Mouse (Mus musculus) C2C12 (cell line): Measurements from ENCODE around the gene Sdhaf2. TPM values are rescaled to one million over a fixed set of nuclear protein-coding genes. Genes with fewer than 3 reads are reported as not detected.

ENCODE experiments used
- H3K27me3 ChIP-seq: one replicate; pipeline ENCODE4 v1.6.1; 2011; ENCODE audit not compliant: control insufficient read depth, insufficient read depth, insufficient read length
- H3K36me3 ChIP-seq: one replicate; pipeline ENCODE4 v1.6.1; 2011; ENCODE audit not compliant: control insufficient read depth, insufficient read depth
- H3K4me3 ChIP-seq: one replicate; pipeline ENCODE4 v1.5.1; 2011; ENCODE audit warnings: mild to moderate bottlenecking, control low read depth; ENCODE audit not compliant: poor library complexity, insufficient read depth, severe bottlenecking
- H3K79me2 ChIP-seq: one replicate; pipeline ENCODE4 v1.6.1; 2011; ENCODE audit not compliant: control insufficient read depth, insufficient read depth
- H3K79me3 ChIP-seq: one replicate; pipeline ENCODE4 v1.6.1; 2011; ENCODE audit warnings: low read depth, control low read depth
- H3ac ChIP-seq: one replicate; pipeline ENCODE3; 2011; ENCODE audit warnings: low read depth; ENCODE audit not compliant: control insufficient read depth, insufficient read length
- CEBPB ChIP-seq: IDR thresholded peaks from one replicate; pipeline ENCODE4 v1.6.1; 2011; ENCODE audit warnings: low read depth, mild to moderate bottlenecking, control low read depth, moderate library complexity
- CTCF ChIP-seq: IDR thresholded peaks from one replicate; pipeline ENCODE4 v1.5.1; 2011; ENCODE audit not compliant: control insufficient read depth, insufficient read depth, insufficient read length
- FOSL1 ChIP-seq: IDR thresholded peaks from one replicate; pipeline ENCODE4 v1.8.0; 2011; ENCODE audit warnings: mild to moderate bottlenecking, low read length; ENCODE audit not compliant: poor library complexity, insufficient read depth, severe bottlenecking
- MAX ChIP-seq: IDR thresholded peaks from one replicate; pipeline ENCODE4 v1.6.1; 2011; ENCODE audit warnings: mild to moderate bottlenecking, control low read depth
- MYOD1 ChIP-seq: IDR thresholded peaks from one replicate; pipeline ENCODE4 v1.6.1; 2011; ENCODE audit warnings: low read depth; ENCODE audit not compliant: control insufficient read depth, insufficient read length
- MYOG ChIP-seq: IDR thresholded peaks from one replicate; pipeline ENCODE4 v1.6.1; 2011; ENCODE audit not compliant: control insufficient read depth, insufficient read length; ENCODE audit errors: extremely low read depth
- USF1 ChIP-seq: IDR thresholded peaks from one replicate; pipeline ENCODE4 v1.6.1; 2011; ENCODE audit warnings: low read depth, mild to moderate bottlenecking, control low read depth, moderate library complexity
- long read RNA-seq, 2 experiments: library from polyadenylated mRNA; unstranded; transcript quantifications; one replicate each; pipeline ENCODE4 v2.0.0; 2019 to 2020
- polyA plus RNA-seq: library from polyadenylated mRNA; unstranded; fragments of >200 nt; fragmentation: generic; extraction: Trizol; gene quantifications from one replicate; pipeline ENCODE4 v1.2.1, GENCODE M21; 2012; ENCODE audit warnings: missing spikeins

Sdhaf2 gene
- 35.4 TPM for polyA plus RNA-seq
- long read RNA-seq, experiment 1, transcript Sdhaf2-201 (4 exons, 2,981 nt), result major isoform, 35 of 50 reads
- long read RNA-seq, experiment 1, transcript Sdhaf2-203 (4 exons, 997 nt), result minor isoform, 7 of 50 reads
- long read RNA-seq, experiment 1, partial matches to known transcripts, result 1 of 50 reads
- long read RNA-seq, experiment 1, other reads (novel, unspliced or antisense), result 7 of 50 reads
- long read RNA-seq, experiment 2, transcript Sdhaf2-201 (4 exons, 2,981 nt), result major isoform, 165 of 196 reads
- long read RNA-seq, experiment 2, transcript Sdhaf2-203 (4 exons, 997 nt), result minor isoform, 17 of 196 reads
- long read RNA-seq, experiment 2, partial matches to known transcripts, result 2 of 196 reads
- long read RNA-seq, experiment 2, other reads (novel, unspliced or antisense), result 9 of 196 reads

DNA sequence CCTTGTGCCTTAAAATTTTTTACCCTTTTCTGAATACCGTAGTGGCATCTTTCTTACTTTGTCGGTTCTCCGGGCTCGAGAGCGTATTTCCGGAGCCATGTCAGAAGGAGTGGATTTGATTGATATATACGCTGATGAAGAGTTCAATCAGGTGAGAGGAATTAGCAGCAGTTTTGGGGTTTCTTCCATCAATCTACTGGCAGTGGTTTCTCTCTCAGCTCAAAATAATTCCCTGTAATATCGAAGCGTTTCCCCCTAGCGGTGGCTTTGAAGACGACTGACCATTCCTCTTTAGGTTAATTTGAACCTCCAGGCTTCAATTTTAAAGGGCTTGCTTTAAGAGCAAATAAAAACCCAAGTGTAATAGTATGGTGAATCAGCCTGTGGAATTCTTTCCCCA, at the start of gene Sdhaf2:
Gene Sdhaf2 (minus strand): TSS at position 233 of the 400 bp plus-strand sequence.
- TF ChIP-seq CTCF, result no peak
- TF ChIP-seq CEBPB, result no peak
- TF ChIP-seq MYOG, result no peak
- Histone ChIP-seq H3K79me2 (peaks cover 96% of the 10 kb centered on the region), H3ac (peak within 1 kb of the TSS; percentile 88), H3K79me3 (peaks cover 83% of the 10 kb centered on the region), H3K36me3 (peaks cover 32% of the 10 kb centered on the region), H3K4me3 (peak within 1 kb of the TSS; percentile 94), H3K27me3 (no peaks in the 10 kb centered on the region)

- Histone ChIP-seq H3K27me3 (no peaks in the 10 kb centered on the region), H3K4me3 (no peak overlapping the region), H3ac (no peak overlapping the region), H3K36me3 (peaks cover 43% of the 10 kb centered on the region), H3K79me3 (no peaks in the 10 kb centered on the region), H3K79me2 (peaks cover 1% of the 10 kb centered on the region)
- TF ChIP-seq CTCF (no peak), MAX (peak; percentile 71), USF1 (no peak), CEBPB (no peak), MYOG (no peak), FOSL1 (peak; percentile 57), MYOD1 (peak; percentile 79)
These were observed 43.7 kb upstream of the Sdhaf2 start for GRCm38 (mm10) chr19:10569627-10570026.

DNA sequence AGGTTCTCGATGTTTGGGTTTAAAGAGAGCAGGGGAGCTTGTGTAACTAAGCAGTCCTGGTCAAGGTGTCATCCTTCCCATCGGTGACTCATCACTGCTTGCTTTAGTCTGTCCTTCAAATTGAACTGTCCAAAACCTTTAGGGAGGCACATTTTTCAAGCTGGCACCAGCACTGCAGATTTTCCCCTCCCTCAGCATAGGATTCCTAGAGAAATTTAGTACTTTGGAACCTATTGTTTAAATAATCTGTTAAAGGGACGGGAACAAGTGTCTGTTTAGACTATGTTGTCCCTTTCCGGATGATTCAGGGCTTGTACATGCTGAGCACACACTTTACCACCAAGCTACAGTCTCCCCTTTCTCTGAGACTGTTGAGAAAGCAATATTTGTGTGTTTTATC, 39.3 kb upstream of the Sdhaf2 start:
- no peaks in the 10 kb centered on the region for H3K79me2 ChIP-seq
- no peak overlapping the region for H3ac ChIP-seq
- TF ChIP-seq CEBPB (peak; percentile 27), USF1 (no peak)
- no peaks in the 10 kb centered on the region for H3K79me3 ChIP-seq
- no peak overlapping the region for H3K4me3 ChIP-seq
- peaks cover under 1% of the 10 kb centered on the region for H3K36me3 ChIP-seq
- H3K27me3 ChIP-seq, result no peaks in the 10 kb centered on the region

GRCm38 (mm10) chr19:10564278-10564677, 38.3 kb upstream of the Sdhaf2 start:
- Histone ChIP-seq H3ac (no peak overlapping the region), H3K4me3 (no peak overlapping the region), H3K27me3 (no peaks in the 10 kb centered on the region), H3K36me3 (no peaks in the 10 kb centered on the region), H3K79me2 (no peaks in the 10 kb centered on the region), H3K79me3 (no peaks in the 10 kb centered on the region)
- no peak for TF ChIP-seq FOSL1
- TF ChIP-seq CEBPB, result no peak
- TF ChIP-seq CTCF, result no peak
- no peak for TF ChIP-seq MYOG
- TF ChIP-seq MAX, result no peak
- no peak for TF ChIP-seq USF1

- H3K79me3 ChIP-seq, result no peaks in the 10 kb centered on the region
- H3K27me3 ChIP-seq, result no peaks in the 10 kb centered on the region
- no peaks in the 10 kb centered on the region for H3K79me2 ChIP-seq
- TF ChIP-seq MYOG, result no peak
- no peak for TF ChIP-seq CEBPB
- TF ChIP-seq USF1, result no peak
- TF ChIP-seq MYOD1, result no peak
- TF ChIP-seq CTCF, result no peak
- no peak for TF ChIP-seq MAX
- TF ChIP-seq FOSL1, result no peak
- no peak overlapping the region for H3K4me3 ChIP-seq
- H3ac ChIP-seq, result no peak overlapping the region
- no peaks in the 10 kb centered on the region for H3K36me3 ChIP-seq
These were observed 36.4 kb upstream of the Sdhaf2 start for GRCm38 (mm10) chr19:10562351-10562750.

DNA sequence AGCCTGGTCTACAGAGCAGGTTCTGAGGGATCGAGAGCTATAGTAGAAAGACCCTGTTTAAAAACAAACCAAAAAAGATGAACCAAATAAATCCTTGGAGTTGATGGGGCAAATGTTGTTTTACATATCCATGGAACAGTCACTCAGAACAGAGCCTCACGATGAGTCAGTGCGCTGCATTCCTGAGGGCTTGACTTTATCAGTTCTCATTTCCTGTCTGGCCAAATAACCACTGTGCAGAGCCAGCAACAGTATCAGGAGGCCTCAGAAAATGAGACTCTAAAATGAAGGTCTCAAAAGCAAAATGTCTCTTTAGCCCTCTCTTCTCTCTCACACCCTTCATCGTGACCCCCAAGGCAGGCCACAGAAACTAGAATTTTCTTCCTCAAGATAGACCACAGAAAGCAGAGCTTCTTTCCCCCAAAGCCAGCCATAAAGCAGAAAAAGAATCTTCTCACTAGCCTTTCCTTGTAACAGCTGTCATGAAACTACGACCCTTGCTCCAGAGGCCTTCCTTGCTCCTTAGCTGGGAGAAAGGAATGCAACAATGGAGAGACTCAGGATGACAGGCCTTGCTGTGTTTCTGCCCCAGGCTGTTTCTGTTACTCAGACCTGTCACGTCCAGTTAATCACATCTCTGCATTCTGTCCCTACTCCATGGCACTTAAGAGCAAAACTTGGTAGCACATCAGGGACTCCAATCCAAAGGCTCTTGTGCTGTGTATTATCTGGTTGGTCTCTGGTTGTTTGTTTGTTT, 35.8 kb upstream of the Sdhaf2 start:
- Histone ChIP-seq H3K36me3 (no peaks in the 10 kb centered on the region), H3K79me3 (no peaks in the 10 kb centered on the region), H3ac (no peak overlapping the region), H3K4me3 (no peak overlapping the region), H3K79me2 (no peaks in the 10 kb centered on the region), H3K27me3 (no peaks in the 10 kb centered on the region)
- TF ChIP-seq CTCF (no peak), USF1 (no peak), FOSL1 (peak; percentile 81), MYOG (no peak), MAX (no peak), MYOD1 (peak; percentile 38)
